Mouse (Mus musculus): Measurements from ENCODE around the gene Vmn2r17. TPM values are rescaled to one million over a fixed set of nuclear protein-coding genes. Genes with fewer than 3 reads are reported as not detected.
A peak's percentile ranks its signal among the peaks of the same experiment; 100 is the strongest.

Vmn2r17 gene
- not detected for total RNA-seq (2021)
- long read RNA-seq, experiment 1 = 0 reads
- long read RNA-seq, experiment 2 = 0 reads

DNA sequence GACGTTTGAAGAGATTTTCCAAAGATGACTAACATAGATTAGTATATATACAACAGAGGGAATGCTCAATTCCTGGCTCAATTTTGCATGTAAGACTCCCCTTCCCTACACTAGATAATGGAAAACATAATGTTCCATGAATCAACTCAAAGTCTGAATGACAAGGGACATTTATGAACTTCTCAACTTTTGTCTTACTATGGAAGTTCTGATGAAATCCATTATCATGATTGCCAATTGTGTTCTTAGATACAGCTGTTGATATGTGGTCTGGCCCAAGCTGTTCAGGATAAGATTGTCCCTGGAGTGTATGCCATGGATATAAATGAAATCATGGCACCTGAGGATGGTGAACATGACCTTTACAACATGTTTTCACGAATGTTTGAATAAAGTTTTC lies at the start of gene Vmn2r17:
TSS of gene Vmn2r17 (plus strand) at position 301 of the 400 bp plus-strand sequence.
- Histone ChIP-seq H3K27ac (no peak within 1 kb of the TSS), H3K4me3 (no peak within 1 kb of the TSS)
- no peak for TF ChIP-seq CTCF (IDR thresholded peaks at IDR 0.05)
- no peak for DNase-seq
- intact Hi-C loops (cut with DNase I) = no loop called here

- H3K4me3 ChIP-seq = peak overlapping the region; percentile 23
- DNase-seq = no peak
- intact Hi-C loops (cut with DNase I) = no loop called here
- H3K27ac ChIP-seq = no peak overlapping the region
- no peak for TF ChIP-seq CTCF (IDR thresholded peaks at IDR 0.05)
These were observed 47.4 kb downstream of the Vmn2r17 start for GRCm38 (mm10) chr5:109466576-109467506.

- DNase-seq = no peak
- TF ChIP-seq CTCF (IDR thresholded peaks at IDR 0.05) = peak; percentile 48
- H3K4me3 ChIP-seq = no peak overlapping the region
- intact Hi-C loops (cut with DNase I) = no loop called here
- H3K27ac ChIP-seq = no peak overlapping the region
These were observed 87.2 kb downstream of the Vmn2r17 start for GRCm38 (mm10) chr5:109506729-109507128.

Other genes with a start within 250 kb of the Vmn2r17 start
- not detected for gene Vmn2r13, start 227.5 kb upstream of the Vmn2r17 start, total RNA-seq (2021)
- gene Vmn2r14, start 195.0 kb upstream of the Vmn2r17 start, total RNA-seq (2021) = not detected
- gene Vmn2r15, start 122.0 kb upstream of the Vmn2r17 start, total RNA-seq (2021) = not detected
- gene Vmn2r16, start 89.5 kb upstream of the Vmn2r17 start, total RNA-seq (2021) = not detected
- gene Crlf2, start 139.3 kb downstream of the Vmn2r17 start, total RNA-seq (2021) = 1 to 10 TPM; 2.0 to 3.4 TPM

All from gastrocnemius, adult 2 months (tissue).